Mouse (Mus musculus): ENCODE measurements at regions not wholly inside any gene's neighbourhood (a gene's known extent, or its start where the extent isn't known, plus 50 kb on each side); places are given as distances from the start of the nearest gene placed in this dataset.

DNA sequence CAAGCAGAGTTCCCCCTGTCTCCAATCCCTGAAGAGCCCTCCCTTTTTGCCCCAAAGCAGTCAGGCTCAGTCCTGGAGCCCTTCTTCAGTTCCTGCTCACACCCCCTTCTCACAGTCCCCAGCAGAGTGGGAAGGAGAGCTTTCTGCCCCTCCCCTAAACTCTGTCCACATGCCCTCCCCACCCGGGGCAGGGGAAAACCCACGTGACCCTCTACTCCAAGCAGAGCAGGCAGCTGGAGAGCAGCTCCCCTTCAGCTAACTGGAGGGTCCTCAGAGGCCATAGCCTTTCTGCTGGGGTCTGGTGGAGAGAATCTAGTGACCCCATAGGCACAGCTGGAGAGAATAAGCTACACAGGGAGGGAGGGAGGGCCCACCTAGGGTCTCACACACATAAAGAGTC is 69.7 kb upstream of the Zmiz1 start:
- ATAC-seq (ENCODE audit: poor library complexity, severe bottlenecking) = no peak

DNA sequence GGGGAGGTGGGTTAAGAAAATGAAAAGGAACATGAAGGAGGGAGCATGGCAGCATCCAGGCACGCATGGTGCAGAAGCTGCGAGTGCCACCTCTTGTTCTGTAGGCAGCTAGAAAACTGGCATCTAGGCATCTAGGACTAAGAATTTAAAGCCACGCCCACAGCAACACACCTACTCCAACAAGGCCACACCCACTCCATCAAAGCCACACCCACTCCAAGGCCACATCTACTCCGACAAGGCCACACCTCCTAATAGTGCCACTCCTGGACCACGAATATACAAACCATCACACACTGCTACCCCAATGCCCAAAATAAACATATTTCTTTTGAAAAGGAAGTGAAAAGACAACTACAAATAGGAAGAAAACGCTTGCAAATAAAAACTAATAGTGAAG is 66.6 kb upstream of the Zmiz1 start:
- no peak for ATAC-seq (ENCODE audit: poor library complexity, severe bottlenecking)

DNA sequence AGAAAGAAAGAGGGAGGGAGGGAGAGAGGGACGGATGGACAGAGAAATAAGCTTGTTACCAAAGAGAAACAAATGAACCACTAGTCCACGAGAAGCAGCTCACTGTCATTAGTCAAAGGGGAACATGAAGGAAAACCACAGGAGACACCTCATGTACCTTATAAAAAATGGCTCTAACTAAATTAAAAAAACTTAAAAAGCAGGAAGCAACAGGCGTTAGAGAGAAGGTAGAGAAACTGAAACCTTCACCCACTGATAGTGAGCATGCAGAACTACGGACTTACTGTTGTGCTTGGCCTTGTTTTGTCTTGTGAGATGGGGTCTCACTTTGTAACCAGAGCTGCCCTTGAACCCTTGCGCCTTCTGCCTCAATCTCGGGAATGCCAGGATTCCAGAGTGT is 66.0 kb upstream of the Zmiz1 start:
- ATAC-seq (ENCODE audit: poor library complexity, severe bottlenecking) = peak; percentile 33; the same call in 1 of the 2 replicates

DNA sequence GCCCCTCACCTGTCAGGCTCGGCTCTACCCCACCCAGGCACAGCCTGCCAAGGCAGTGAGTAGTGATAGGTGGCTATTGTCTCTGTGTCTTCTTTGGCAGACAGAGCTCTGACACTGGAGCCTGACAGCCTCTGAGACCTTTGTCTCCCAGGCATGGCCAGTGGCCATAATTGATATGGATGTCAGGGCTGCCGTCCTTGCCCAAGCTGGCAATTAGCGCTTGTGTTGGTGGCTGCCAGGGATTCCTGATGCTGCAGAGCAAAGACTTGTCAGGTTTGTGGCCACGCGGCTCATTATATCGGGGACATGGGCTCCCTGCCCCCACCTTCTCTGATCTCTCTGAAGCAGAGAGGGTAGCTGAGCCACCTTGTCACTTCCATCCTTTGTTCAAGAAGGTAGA is 64.1 kb upstream of the Zmiz1 start:
- no peak for ATAC-seq (ENCODE audit: poor library complexity, severe bottlenecking)

DNA sequence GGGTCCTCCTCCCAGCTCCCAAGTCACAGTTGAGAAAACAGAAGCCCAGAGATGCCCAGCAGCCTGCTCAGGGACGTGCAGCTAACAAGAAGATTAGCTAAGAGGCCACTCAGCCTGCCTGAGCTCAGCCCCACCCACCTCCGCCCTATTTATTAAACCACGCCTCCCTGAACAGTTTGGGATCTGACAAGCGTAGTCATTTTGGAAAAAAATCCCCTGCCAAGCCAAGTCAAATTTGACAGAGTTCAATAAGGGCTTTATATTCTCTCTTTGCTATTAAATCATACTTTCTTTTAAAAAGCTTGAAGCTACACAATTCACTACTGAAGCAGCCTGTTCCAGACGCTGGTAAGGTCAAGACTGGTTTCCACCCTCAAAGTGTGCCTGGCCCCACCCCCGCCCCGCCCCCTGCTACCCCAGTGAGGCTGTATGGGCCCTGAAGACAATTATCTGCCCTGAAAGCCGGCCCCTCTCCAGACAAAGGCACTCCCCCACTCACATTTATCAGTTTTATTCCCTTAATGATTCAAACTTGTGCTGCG is 61.9 kb upstream of the Zmiz1 start:
- ATAC-seq (ENCODE audit: poor library complexity, severe bottlenecking) = no peak

DNA sequence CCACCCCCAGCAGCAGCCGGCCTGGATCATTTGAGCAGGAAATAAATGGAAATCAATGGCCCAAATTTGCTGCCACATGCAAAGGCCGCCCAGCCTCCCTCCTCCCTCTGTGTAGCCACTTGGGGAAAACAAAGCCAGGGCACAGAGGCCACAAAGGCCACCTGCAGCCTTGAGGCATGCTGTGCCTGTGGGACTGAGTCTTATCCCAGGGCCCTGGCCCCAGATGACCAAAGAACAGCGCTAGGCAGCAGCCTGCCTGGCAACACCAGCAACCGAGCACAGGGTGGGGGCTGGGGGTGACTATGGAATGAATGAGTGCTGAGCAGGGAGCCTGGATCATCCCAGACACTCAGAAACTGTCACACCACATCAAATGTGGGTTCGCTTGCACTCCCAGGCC is 61.2 kb upstream of the Zmiz1 start:
- ATAC-seq (ENCODE audit: poor library complexity, severe bottlenecking) = no peak

DNA sequence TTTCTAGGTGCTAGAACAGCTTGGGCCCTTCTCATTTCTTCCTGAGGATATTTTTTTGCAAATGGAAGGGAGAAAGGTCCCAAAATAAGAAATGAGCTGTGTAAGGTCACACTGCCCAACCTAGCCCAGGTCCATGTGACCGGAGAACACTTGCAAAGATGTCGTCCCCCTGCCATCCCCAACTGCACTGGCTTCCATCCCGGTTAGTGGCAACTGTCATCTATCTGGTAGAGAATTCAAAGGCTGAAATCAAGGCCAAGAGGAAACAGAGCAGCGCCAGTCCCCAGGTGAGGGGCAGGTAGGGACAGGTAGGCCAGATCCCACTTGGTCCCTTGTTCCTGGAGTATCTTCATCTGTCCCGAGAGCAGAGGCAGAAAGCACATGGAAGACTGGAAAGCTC is 60.2 kb upstream of the Zmiz1 start:
- ATAC-seq (ENCODE audit: poor library complexity, severe bottlenecking) = no peak

DNA sequence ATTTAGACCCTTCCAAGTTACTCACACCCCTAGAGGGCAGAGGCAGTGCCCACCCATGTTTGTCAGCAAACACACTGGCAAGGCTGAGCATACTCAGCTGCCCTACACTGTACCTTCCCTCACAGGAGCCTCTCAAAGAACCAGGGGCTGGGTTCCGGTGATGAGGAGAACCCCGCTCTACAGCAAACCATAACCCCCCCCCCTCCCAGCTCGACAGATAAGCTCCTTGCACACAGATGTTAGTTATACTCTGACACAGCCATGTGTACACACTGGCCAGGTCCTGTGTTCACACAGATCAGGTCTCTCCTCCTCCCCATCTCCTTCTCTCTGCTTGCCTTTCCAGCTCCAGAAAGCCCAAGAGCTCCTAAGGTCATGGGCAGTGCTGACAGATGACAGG is 59.7 kb upstream of the Zmiz1 start:
- ATAC-seq (ENCODE audit: poor library complexity, severe bottlenecking) = no peak

DNA sequence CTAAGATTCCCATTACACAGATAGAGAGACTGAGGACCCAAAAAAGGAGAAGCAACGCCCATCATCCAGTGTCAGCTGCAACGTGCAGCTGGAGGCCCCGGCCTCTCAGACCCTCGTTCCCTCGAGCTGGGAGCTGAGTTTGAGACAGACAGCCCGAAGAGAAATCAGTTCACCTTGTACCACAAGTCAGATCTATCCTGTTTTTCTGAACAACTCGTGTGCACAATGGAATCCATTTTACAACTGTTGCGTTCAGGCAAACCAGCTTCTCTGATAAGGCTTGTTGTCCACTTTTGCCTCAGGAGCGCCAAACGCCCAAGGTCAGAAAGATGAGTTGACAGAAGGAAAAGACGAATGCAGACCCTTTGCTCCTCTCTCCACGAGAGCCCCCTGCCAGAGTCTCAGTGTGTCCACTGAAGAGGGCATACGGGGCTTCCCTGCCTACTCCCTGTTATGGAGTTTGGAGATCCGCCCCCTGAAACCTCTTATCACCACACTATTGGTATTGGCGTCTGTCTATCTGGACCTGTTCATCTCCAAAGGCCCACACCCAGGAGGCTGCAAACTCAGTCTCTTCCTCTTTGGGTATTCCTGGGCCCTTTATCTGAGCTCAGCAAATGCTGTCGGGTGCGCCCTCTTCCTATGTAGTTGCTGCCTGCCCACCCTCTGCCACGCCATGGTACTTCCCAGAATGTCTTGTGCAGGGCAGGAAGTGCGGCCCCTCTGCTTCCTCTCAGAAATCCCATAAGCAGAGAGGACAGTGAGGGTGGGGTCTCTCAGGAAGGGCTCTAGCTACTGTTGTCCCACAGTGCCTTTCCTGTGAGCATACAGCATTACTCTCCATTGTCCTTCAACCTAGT is 57.7 kb upstream of the Zmiz1 start:
- ATAC-seq (ENCODE audit: poor library complexity, severe bottlenecking) = peak; percentile 24; the same call in 1 of the 2 replicates

DNA sequence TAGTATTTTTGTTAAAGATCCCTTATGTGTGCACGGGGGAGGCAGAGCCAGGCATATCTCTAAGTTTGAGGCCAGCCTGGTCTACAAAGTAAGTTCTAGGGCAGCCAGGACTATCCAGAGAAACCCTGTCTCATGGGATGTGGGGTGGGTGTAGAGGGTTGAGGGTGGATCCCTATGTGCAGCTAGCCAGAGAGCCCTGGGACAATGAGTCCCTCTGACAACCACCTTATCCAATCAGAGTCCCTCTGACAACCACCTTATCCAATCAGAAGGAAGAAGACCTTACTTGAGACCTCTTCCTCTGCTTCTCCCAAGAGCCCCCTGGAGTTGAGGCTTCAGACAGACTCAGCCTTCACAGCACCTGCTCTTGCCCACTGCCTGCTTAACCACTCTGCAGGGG is 56.6 kb upstream of the Zmiz1 start:
- ATAC-seq (ENCODE audit: poor library complexity, severe bottlenecking) = no peak

DNA sequence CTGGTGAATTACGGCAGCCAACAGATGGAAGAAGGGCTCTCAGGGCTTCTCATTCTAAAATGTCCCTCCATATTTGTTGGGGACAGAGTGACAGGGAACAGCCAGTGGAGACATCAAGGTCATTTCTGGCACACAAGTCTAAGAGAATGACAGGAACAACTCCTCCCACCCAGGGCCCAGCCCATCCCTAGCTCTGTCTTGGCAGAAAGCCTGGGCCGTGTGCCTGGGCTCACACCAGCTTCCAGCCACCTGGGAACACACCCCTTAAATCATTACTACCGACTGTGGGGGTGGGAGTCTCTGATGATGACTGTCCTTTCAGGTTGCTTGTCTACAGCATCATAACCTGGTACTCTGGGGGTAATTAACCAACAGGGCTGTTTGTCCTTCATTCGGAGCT is 53.8 kb upstream of the Zmiz1 start:
- ATAC-seq (ENCODE audit: poor library complexity, severe bottlenecking) = no peak

DNA sequence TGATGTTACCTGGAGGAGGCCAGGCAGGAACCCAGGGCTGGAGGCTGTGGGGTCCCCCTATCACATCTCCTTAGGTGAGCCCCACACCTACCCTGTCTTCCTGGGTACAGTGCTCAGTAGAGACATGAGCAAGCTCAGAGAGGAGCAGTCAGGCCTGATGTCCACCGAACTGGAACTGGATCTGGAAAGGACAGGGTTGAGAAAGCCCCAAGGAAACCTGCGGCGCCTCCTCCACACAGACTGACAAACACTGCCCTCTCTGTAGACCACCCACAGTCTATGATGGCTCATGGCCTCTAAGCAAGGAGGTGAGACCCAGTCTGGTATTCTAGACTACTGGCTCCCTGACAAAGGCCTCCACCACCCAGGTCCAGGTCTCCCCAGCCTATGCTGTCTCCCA is 52.9 kb upstream of the Zmiz1 start:
- no peak for ATAC-seq (ENCODE audit: poor library complexity, severe bottlenecking)

DNA sequence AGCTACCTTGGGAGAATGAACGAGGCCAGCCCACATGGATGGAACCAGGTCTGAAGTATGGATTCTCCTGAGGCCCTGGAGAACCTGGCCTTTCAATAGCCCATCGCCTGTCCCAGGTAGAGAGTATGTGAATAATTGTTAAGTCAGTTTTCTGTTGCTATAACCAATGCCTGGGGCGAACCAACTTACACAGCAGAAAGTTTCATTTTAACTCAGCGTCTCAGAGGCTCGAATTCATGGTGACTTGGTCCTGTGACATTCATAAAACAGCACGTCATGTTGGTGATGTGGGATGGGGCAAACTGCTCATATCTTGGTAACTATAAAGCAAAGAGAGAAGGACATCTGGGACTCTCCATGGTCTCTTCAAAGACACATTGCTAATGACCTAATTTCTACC is 52.4 kb upstream of the Zmiz1 start:
- no peak for ATAC-seq (ENCODE audit: poor library complexity, severe bottlenecking)

DNA sequence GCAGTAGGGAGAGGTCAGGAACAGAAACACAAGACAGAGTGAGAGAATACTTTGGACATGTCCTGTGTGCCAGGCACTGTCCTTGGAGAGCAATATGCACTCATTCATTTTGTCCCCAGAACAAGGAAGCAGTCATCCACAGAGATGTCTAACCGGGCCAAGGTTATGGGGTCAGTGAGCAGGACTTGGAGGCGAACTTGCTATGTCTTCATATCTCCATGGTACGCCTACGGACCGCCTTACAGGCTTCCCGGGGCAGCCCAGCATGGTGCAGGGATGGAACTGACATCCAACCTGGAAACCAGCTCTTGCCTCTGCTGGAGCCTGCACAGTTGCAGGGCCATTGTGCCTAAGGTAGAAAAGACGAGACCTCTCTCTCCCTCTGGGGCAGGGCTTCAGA is 51.9 kb upstream of the Zmiz1 start:
- no peak for ATAC-seq (ENCODE audit: poor library complexity, severe bottlenecking)
